Mouse (Mus musculus) Muller cell, postnatal 12 days (primary cell): ENCODE results near the gene Dnajc7.
A peak's percentile ranks its signal among the peaks of the same experiment; 100 is the strongest.
"Not testable (repeated sequence)": the region's sequence is repeated elsewhere in the genome, so short reads cannot be mapped to it uniquely, and the experiment has no call there.

Source experiments
- DNase-seq: peaks from one replicate; pipeline ENCODE4 v3.0.0-alpha.2; 2015; ENCODE audit errors: inconsistent ontology term

The Dnajc7 gene

DNA sequence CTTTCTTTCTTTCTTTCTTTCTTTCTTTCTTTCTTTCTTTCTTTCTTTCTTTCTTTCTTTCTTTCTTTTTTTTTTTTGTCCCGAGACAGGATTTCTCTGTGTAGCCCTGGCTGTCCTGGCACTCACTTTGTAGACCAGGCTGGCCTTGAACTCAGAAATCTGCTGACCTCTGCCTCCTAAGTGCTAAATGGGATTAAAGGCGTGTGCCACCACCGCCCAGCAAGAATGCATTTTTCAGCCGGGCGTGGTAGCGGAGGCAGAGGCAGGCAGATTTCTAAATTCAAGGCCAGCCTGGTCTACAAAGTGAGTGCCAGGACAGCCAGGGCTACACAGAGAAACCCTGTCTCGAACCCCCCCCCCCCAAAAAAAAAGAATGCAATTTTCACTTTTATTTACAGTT is 3.1 kb downstream of the Dnajc7 start:
- DNase-seq: not testable (repeated sequence)

DNA sequence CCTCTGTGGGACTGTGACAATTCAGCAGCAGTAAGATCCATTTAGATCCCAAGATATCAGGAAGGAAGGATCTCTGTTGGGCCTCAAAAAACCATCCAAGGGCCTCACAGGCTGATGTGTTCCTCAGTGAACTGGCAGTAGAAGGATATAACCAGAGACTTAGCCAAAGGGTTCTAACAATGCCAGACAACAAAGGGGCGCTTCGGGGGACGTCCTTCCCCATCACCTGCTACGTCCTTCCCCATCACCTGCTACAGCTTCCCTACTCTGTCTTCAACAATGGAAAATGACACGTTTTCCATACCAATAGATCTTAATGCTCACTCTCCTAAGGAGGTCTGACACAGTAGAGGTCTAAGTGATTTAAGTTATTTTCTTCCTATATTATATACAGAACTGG is 3.6 kb downstream of the Dnajc7 start:
- DNase-seq: no peak

DNA sequence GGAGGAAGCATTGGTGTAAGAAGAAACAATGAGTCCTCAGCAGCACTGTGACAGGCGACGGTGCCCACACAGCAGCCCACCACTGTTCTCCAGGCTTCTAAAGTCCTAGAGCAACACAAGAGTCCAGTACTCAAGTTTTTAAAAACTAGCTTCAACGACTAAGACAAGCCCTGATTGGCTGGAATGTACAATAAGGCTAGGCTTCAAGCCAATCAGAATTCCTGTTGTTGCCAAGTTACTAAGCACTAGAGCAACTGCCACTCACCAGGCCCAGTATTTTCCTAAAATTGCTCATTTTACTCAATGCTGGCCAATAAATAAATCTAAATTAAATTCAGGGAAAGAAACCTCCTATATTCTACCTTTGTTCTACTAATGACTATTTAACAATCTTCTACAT is 6.7 kb downstream of the Dnajc7 start:
- DNase-seq: peak; percentile 50

DNA sequence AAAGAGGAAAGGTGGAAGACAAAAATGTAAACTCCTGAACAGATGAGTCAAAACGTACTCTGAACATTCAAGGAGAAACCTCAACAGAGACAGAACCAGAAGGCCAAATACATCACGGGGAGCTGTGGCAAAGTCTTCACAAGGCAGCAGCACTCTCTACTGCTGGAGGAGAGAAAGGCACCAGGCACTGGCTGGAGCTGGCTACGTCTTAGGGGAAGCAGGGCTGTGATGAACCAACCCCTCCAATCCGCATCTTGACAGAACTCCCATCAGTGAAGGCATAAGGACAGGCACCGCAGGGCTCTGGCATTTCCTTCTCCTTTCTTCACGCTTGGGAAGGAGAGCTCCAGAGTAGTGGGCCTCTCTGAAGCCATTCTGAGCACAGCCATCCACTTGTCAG is 8.3 kb downstream of the Dnajc7 start:
- no peak for DNase-seq

DNA sequence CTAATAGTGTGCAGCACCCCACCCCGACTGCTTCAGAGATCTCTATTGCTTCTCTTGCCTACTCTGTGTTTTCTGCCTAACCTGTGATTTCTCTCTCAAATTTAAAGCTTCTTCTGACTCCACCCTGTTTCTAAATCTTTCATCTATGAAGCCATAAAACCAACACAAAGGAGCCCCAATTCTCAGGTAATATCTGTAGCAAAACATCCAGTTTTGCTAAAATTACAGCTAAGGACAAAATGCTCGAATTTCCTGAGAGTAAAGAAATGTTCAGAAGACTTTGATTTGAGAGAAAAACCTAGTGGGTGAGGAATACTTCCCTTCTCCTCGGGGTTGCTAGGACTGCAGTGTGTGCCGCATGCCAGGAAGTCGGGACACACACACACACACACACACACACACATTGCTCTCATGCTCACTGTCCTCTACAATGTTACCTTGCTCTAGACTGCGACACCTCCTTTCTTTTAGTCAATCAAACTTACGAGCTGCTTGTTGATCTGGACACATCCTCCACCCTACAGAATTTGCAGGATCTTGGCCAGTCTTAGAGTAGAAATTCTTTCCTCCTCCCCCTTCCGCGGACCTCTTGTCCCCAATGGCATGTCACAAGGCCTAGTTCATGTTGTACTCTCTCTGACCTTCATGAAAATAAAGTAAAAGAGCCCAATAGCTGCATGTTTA is 9.8 kb downstream of the Dnajc7 start:
- no peak for DNase-seq

DNA sequence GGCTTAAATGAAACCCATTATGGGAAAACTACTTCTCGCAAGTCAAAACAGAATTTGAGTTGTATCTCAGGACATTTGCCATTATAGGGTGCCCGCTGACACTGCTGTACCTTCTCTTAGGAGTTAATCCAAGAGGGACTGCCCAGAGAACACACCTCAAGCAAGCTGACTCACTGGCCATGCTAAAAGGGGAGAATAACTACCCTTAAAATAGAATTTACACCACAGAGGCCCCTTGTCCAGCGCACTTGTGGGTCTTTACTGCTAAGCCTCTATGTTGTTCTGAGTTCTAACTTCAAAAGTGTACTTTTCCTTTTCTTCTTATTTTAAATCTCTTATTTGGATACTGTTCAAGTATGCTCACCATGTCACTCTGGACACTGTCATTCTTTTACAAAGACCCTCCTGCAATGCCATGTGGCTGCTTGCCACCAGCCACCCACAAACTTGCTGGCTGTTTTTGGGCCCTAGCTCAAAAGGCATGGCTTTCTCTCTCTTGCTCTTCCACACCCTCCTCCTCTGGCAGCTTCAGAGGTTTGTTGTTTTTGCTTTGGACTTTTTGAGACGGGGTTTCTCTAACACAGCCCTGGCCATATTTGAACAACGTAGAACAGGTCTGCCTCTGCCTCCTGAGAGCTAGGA is 10.5 kb downstream of the Dnajc7 start:
- peak; percentile 55 for DNase-seq

DNA sequence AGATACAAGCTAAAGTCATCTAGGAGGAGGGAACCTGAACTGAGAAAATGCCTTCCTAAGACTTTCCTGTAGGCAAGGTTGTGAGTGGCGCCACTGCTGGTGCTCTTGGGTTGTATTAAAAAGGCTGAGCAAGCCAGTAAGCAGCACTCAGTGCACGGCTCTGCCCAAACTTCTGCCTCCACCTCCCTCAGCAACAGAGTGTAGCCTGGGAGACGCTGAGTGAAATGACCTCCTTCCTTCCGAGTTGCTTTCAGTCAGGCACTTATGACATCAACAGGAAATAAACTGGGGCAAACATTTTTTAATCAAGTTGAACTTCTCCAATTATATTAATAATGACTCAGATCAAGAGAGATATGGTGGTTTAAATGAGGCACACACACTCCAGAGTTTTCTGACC is 11.2 kb downstream of the Dnajc7 start:
- DNase-seq: no peak

DNA sequence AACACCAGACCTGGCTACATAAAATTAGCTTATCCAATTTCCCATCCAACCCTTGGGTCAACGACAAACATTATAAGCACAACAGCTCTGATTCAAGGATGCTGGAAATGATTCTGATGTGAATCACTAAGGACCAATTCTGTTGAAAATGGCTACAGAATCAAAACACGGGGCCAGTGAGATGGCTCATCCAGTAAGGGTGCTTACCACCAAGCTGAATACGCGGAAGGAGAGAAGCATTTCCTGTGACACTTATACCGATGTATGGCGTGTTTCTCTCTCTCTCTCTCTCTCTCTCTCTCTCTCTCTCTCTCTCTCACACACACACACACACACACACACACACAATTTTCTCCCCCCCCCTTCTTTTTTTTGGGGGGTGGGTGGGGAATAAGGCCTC is 12.8 kb downstream of the Dnajc7 start:
- DNase-seq: no peak

DNA sequence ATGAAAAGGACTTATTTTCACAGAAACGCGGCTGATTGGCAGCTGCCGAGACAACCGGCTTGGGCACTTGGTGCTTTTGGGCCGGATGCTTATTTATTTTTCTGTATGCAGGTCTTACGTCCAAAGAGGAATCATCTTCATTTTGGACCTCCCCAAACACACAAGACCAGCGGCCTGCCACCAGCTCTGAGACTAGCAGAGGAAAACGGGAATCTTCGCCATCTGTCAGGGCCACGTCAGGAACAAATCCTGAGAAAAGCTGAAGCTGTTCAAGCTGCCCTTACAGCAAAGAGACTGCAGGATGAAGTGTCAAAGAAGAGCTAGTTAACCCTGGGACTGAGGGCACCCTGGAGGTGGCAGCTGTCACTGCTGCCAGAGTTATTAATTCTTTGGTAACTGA is 14.5 kb downstream of the Dnajc7 start:
- DNase-seq: no peak

DNA sequence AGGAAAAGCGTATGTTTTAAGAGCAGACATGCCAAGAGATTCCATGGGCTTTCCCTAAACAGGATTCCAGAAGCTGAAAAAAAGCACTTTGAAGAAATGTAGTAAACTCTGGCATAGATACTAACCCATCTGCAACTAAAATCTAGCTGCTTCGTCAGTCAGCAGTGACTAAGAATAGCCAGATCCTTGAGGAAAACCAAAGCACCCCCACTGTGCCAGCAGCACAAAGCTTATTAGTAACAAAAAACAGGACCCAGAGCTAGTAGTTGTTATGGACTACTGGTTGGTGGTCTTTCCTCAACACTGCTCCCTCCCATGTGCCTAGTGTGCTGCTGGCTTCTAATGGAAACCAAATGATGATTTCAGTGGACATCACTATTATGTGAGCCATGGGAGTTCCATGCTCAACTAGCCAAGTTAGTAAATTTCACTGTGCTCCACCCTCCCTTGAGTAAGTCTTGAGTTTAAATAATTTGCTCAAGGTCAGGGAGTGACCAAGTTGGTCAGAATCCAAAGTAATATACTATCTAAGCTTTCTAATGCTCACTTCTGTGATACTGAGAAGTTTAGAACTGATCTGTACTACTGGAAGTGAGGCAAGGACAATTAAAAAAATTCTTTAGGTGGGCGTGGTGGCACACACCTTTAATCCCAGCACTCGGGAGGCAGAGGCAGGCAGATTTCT is 15.5 kb downstream of the Dnajc7 start:
- no peak for DNase-seq

DNA sequence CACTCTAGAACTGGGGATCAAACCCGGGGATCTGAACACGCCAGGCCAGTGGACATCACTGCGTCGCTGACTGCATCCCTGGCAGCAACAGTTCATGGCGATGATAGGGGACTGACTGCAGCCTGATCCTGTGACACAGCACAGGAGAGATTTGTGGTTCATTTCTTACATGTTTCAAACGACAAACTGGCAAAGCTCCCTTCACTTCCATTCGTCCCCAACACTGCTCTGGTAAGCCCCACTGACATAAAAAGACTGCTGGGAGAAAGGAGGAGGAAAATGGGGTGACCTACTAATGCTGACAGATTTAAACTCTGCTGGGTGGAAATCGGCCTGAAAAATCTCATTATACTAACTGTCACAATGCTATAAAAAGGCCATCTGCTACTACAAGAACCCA is 16.2 kb downstream of the Dnajc7 start:
- DNase-seq: no peak

DNA sequence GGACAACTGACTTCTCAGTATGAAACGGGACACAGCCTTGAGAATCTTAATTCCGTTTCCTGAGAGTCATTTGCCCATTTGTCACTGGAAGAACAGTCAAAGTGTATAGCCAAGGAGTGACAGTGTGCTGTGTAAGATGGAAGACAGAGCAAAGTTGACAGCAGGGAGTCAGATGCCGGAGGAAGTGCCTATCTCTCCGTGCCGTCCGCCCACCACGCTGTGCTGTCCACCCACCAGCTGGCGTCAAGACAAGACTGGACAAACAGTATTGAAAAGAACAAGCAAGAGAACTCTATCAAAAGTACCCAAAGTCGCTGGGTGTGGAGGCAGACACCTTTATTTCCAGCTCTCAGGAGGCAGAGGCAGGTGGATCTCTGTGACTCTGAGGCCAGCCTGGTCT is 16.8 kb downstream of the Dnajc7 start:
- DNase-seq: no peak

DNA sequence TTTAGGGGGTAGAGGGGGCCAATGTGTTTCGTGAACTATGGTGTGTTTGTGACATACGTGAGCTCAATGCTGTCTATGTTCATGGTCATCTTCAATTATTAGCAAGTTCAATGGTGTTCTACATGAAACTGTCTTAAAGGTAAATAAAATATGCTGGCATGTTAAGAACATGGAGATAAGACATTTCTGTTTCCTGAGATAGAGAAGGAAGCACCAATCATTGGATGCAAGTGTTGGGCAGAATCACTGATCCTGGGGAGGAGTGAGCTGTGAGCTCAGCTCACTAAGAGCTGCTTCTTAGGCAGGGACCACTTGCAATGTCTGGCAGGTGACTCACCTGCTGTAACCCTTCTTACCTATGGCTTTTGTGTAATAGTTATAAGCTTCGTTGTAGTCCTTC is 18.6 kb downstream of the Dnajc7 start:
- DNase-seq: no peak

DNA sequence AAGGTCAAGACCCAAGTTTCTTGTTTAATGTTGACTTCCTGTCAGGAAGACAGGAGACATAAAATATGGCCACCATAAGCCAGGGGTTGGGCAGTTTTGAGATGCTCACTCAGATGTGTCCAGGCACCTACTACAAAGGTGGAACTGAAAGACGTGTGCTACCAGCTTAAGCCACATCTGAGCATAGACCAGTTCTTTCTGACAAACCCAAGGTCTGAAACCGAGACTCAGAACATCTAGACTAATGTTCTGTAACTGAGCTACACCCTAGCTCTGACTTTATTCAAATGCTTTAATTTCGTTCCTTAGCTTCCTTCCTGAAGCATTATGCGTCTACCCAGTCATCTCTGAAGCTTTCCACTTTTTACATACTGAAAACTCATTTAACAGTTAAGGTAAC is 21.9 kb downstream of the Dnajc7 start:
- DNase-seq: no peak

DNA sequence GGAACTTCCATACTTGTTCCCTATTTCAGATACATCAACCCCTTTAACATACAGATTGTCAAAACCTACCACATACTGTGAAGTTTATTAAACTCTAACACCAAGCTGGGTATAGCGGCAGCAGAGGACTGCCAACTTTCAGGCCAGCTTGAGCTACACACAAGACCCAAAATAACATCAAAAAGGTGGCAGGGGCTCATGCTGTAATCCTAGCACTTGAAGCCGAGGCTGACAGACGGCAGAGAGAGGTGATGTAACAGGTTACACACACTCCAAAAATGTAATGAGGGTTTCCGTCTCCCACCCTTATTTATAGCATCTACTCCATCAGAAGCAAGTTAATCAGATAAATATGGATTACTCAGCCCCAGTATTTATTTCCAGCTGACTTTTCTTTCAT is 24.4 kb downstream of the Dnajc7 start:
- no peak for DNase-seq

DNA sequence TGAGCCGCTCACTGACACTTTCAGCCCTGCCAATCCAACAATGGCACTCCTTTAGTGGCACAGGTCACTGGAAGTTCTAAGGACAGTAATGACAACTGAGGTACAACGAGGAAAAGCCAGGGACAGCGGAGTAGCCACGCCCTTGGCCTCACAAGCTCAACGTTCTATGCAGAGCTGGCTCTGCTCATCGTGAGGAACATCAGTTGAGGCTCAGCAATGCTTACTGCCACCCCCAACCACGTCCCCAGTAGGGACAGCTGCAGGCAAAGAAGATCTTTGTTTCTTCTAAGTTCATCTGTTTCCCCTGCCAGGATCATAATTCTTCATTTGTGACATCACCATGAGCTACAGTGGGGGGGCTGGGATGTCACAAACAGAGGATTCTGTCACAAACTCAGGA is 25.4 kb downstream of the Dnajc7 start:
- no peak for DNase-seq

DNA sequence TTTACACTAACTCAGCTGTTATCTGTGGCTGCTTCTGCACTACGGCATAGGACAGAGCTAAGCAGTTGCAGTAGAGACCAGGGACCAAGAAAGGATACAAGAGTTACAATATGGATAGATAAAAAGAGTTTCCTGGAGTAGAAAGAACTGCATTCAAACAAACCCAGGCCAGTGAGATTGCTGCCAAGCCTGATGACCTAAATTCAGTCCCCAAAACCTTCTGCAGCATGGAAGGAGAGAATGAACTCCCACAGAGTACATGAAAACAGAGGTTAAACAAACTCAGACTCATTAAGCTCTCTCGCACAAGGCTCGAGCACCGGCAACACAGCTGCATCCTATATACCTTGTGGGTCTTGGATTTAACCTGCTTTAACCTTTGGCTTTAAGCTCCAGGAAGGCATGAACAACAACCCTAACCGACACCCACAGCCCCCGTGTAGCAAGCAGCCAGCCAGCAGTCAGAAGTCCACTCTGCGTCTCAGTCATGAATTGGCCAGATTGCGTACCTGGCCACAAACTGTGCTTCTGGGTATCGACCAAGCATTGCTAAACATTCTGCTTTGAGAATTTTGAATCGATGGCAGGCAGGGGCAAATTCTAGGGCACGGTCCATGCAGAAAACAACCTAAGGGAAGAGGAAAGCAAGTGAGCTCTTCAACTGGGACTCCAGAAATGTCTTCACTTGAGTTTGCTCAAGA is 27.5 kb downstream of the Dnajc7 start:
- peak; percentile 55 for DNase-seq

DNA sequence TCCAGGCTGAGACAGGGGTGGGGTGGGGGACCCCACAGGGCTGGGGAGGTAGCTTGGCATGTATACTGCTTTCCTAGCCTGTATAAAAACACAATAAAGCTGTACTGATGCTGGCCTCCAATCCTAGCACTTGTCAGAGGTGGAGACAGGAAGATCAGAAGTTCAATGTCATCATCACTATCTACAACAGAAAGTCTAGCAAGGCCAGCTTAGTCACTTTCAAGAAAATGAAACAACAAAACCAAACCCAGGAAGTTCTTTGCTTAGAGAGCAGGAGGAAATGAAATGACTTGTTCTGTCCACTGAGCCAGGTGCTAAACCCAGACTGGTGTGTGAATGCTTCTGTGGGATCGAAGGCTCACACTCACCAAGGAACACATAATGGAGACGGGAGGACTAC is 31.5 kb downstream of the Dnajc7 start:
- DNase-seq: no peak

DNA sequence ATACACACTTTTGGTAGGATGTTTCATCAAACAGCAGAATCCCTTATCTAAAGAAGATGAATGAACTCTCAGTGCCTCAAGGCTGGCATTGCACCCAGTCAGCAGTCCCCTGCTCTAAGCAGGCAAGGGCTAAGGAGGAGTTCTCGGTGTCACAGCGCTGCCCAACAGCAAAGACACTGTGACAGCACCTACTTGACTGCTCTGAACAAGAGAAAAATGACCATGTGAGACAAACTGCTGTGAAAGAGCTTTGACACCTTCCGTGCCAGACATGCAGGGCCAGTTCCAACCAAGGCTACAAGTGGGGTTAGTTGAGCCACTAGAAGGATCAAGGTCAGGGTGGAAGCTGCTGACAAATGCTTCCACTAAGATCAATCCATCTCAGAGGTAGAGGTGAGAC is 34.8 kb downstream of the Dnajc7 start:
- no peak for DNase-seq

DNA sequence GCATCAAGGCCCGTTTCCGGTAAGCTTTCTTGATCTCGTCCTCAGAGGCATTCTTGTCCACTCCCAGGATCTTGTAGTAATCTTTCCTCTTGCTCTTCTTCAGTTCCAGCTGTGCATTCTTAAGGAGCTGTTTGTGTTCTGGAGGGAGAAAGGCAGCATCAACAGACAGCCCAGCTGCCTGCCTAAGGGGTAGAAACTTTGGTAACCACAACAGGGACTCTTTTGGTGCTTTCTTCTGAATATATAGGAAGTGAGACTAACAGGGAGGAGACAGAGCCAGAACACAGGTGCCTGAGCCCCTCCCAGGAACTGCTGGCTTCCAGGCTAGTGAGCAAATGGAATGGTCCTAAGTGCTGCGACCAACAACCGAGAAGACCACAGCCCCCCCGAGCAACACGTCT is 35.4 kb downstream of the Dnajc7 start:
- DNase-seq: no peak

DNA sequence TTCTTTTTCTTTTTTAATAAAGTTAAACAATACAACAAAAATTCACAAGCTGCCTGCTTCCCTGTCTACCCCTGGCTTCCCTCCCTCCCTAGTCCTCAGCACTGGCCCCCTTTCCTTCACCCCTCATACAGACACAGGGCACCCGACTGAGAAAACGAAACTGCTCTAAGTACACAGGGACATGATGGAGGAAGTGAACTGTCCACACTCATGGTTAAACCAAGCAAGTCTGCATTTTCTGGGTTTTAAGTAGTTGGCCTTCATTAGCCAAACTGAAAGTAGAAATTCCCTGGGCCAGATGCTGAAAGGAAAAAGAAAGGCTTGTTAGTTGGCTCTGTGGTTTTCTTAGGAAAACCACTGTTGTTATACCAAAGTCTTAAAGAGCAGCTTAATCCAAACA is 37.1 kb downstream of the Dnajc7 start:
- no peak for DNase-seq

DNA sequence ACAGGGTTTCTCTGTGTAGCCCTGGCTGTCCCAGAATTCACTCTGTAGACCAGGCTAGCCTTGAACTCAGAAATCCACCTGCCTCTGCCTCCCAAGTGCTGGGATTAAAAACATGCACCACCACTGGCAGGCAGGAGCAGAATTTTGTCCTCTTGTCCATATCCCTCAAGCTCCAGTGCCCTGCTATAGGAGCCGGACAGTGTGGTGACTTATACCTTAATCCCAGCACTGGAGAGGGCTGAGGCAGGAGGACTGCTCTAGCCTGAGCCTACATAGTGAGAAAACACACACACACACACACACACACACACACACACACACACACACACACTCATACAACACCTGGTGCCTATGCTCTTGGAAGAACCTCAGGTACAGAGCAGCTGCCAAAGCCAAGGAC is 37.6 kb downstream of the Dnajc7 start:
- DNase-seq: not testable (repeated sequence)

DNA sequence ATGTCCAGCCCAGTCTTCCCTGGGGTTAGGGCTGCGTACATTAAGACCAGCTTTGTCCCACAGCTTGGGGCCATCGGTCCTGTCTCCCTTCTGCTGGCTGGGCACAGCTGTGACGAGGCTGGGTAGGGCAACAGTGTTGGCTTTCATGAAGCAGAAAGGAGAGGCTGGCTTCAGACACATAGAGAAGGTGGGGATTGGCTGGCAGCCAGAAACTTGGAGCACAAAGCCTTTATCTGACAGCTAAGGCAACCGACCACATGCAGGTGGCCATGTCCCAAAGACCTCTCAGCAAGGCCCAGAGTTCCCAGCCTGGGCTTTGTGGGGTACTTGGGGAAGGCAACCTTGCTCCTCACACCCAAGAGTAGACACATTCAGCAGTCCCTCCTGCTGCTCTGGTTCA is 38.2 kb downstream of the Dnajc7 start:
- DNase-seq: peak; percentile 53
